Mouse (Mus musculus) thymus, adult 2 months (tissue): ENCODE results near the gene Crtc1. TPM values are rescaled to one million over a fixed set of nuclear protein-coding genes. Genes with fewer than 3 reads are reported as not detected.

Experiments
- DNase-seq: peaks from one replicate; pipeline ENCODE4 v3.0.0; 2021
- H3K27ac ChIP-seq: fragments of 200-500 bp; 2 replicates; pipeline ENCODE4 v1.5.1; 2012; ENCODE audit warnings: low read length, control low read depth; ENCODE audit not compliant: control insufficient read depth, insufficient read depth
- H3K27me3 ChIP-seq: fragments of 200-500 bp; 2 replicates; pipeline ENCODE4 v1.6.1; 2012; ENCODE audit warnings: mild to moderate bottlenecking, low read length, moderate library complexity, mixed read lengths; ENCODE audit not compliant: control insufficient read depth, insufficient read depth
- H3K36me3 ChIP-seq: fragments of 200-500 bp; 2 replicates; pipeline ENCODE4 v1.6.1; 2012; ENCODE audit warnings: mild to moderate bottlenecking, low read length, moderate library complexity; ENCODE audit not compliant: control insufficient read depth, insufficient read depth
- H3K4me1 ChIP-seq: fragments of 200-500 bp; replicated peaks from 2 replicates; pipeline ENCODE4 v1.6.1; 2012; ENCODE audit warnings: low read length; ENCODE audit not compliant: control insufficient read depth, insufficient read depth
- H3K4me3 ChIP-seq: fragments of 200-500 bp; 2 replicates; pipeline ENCODE4 v1.5.1; 2012; ENCODE audit warnings: mild to moderate bottlenecking, low read length, control low read depth, moderate library complexity; ENCODE audit not compliant: control insufficient read depth, insufficient read depth
- CTCF ChIP-seq: fragments of 200-500 bp; IDR thresholded peaks from 2 replicates; pipeline ENCODE4 v1.5.1; 2012; ENCODE audit warnings: mild to moderate bottlenecking, control low read depth, low read length, moderate library complexity, borderline replicate concordance; ENCODE audit not compliant: control insufficient read depth, poor library complexity, insufficient read depth; ENCODE audit errors: extremely low read depth
- POLR2A ChIP-seq: fragments of 200-500 bp; IDR thresholded peaks from 2 replicates; pipeline ENCODE4 v1.6.1; 2012; ENCODE audit warnings: mild to moderate bottlenecking, low read length, control low read depth, moderate library complexity; ENCODE audit not compliant: control insufficient read depth, poor library complexity, insufficient read depth; ENCODE audit errors: extremely low read depth
- WGBS: fragments of 180-500 bp; shearing (Covaris S2); methylation state at CpG from one replicate; pipeline ENCODE4 v1.1.7; 2018; 5-methylcytosine and 5-hydroxymethylcytosine counted together
- polyA plus RNA-seq: library from polyadenylated mRNA; depleted of rRNA; stranded (reverse); fragments of >200 nt; gene quantifications from 2 replicates; pipeline ENCODE4 v1.2.3, GENCODE M21; 2012

Crtc1 gene
- polyA plus RNA-seq, 1 experiment = 43.9 TPM

- H3K4me3 ChIP-seq = no peak overlapping the region
- H3K27ac ChIP-seq = no peak overlapping the region
- no peaks in the 10 kb centered on the region for H3K27me3 ChIP-seq
- no peaks in the 10 kb centered on the region for H3K36me3 ChIP-seq
- WGBS = 82% methylated on average over 16 of the region's 16 CpGs
- no peak for TF ChIP-seq CTCF
- TF ChIP-seq POLR2A = no peak
- no peak for DNase-seq
- H3K4me1 ChIP-seq = peaks cover 10% of the 10 kb centered on the region; the same call in 1 of the 2 replicates
Observed at GRCm38 (mm10) chr8:70397611-70398563, 41.5 kb downstream of the Crtc1 start.

DNA sequence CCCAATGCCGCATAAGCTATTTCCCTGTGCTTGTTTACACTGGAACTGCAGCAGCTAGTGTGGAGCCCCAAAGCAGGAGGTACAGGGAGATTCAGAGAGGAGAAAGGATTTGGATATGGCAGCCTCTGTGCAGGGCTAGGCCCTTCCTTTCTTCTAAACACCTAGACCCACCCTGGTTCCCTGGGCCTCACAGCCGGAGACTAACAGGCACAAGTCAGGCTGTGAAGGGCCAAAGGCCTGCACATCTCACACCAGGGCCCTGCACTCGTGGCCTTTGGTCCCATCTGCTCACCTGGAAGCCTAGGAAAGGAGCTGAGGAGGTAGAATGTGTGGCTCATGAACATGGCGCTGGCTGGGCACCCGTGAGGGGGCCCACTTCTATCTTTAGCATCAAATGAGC, 43.2 kb downstream of the Crtc1 start:
- Histone ChIP-seq H3K27ac (no peak overlapping the region), H3K36me3 (no peaks in the 10 kb centered on the region), H3K4me3 (no peak overlapping the region), H3K4me1 (peaks cover 10% of the 10 kb centered on the region; the same call in 1 of the 2 replicates), H3K27me3 (no peaks in the 10 kb centered on the region)
- WGBS = 91% methylated on average over 5 of the region's 5 CpGs
- TF ChIP-seq CTCF (no peak), POLR2A (no peak)
- no peak for DNase-seq

GRCm38 (mm10) chr8:70395649-70396048, 43.7 kb downstream of the Crtc1 start:
- Histone ChIP-seq H3K4me3 (no peak overlapping the region), H3K4me1 (peaks cover 10% of the 10 kb centered on the region; the same call in 1 of the 2 replicates), H3K27ac (no peak overlapping the region), H3K27me3 (no peaks in the 10 kb centered on the region), H3K36me3 (no peaks in the 10 kb centered on the region)
- WGBS = 86% methylated on average over 5 of the region's 5 CpGs
- DNase-seq = no peak
- TF ChIP-seq POLR2A (no peak), CTCF (no peak)

- no peak overlapping the region for H3K4me3 ChIP-seq
- no peaks in the 10 kb centered on the region for H3K27me3 ChIP-seq
- H3K27ac ChIP-seq = no peak overlapping the region
- no peaks in the 10 kb centered on the region for H3K36me3 ChIP-seq
- TF ChIP-seq POLR2A (no peak), CTCF (no peak)
- peaks cover 10% of the 10 kb centered on the region; the same call in 1 of the 2 replicates for H3K4me1 ChIP-seq
- DNase-seq = no peak
- WGBS = 93% methylated on average over 8 of the region's 8 CpGs
Observed at GRCm38 (mm10) chr8:70394269-70394998, 44.9 kb downstream of the Crtc1 start.

GRCm38 (mm10) chr8:70393087-70393486, 46.3 kb downstream of the Crtc1 start:
- WGBS = 97% methylated on average over 5 of the region's 5 CpGs

DNA sequence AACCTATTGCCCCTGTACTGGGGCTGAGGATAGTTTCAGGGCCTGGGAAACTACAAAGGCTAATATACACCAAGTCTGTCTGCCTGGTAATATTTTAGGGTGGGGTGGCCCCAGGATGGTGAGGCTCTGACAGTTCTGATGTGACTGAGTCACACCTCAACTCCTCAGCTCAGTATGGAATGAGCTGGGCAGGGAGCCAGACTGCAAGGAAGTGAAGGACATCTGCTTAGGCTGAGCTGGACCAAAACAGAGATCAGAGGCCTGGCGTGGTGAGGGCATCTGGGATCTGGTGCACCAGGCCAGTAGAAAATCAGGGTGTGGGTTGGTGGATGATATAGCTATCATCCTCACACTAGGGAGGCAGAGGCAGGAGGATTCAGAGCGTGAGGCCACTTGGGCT, 49.7 kb downstream of the Crtc1 start:
- WGBS = 96% methylated on average over 2 of the region's 2 CpGs
- Histone ChIP-seq H3K27ac (no peak overlapping the region), H3K4me1 (no peaks in the 10 kb centered on the region), H3K36me3 (no peaks in the 10 kb centered on the region), H3K27me3 (no peaks in the 10 kb centered on the region), H3K4me3 (no peak overlapping the region)
- TF ChIP-seq POLR2A (no peak), CTCF (no peak)
- DNase-seq = no peak

More at GRCm38 (mm10) chr8:70393087-70393486, 46.3 kb downstream of the Crtc1 start:
- H3K27me3 ChIP-seq = no peaks in the 10 kb centered on the region
- H3K4me3 ChIP-seq = no peak overlapping the region
- H3K27ac ChIP-seq = no peak overlapping the region
- TF ChIP-seq POLR2A = no peak
- no peaks in the 10 kb centered on the region for H3K36me3 ChIP-seq
- no peak for DNase-seq
- 0 out of 2 replicates have a peak, but pooled peaks cover 5% of the 10 kb centered on the region for H3K4me1 ChIP-seq
